Mouse (Mus musculus) lung, postnatal 25 days (tissue): ENCODE data around the gene Cox8a.

Experiments
- DNase-seq: peaks from one replicate; pipeline ENCODE4 v3.0.0; 2022; ENCODE audit warnings: low spot score

The Cox8a gene

GRCm38 (mm10) chr19:7222196-7222595 lies 4.8 kb upstream of the Cox8a start:
- DNase-seq: no peak

DNA sequence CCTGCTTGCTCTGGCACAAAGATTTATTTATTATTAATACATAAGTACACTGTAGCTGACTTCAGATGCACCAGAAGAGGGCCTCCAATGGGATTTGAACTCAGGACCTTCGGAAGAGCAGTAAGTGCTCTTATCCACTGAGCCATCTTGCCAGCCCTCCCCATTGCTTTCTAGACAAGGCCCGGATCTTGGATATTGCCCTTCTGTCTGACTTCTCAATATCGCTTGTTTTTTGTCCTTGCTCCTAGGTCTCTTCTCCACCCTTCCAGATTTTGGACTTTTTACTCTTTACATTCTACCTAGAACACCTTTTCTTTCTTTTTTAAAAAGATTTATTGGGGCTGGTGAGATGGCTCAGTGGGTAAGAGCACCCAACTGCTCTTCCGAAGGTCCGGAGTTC lies 1.3 kb upstream of the Cox8a start:
- no peak for DNase-seq

DNA sequence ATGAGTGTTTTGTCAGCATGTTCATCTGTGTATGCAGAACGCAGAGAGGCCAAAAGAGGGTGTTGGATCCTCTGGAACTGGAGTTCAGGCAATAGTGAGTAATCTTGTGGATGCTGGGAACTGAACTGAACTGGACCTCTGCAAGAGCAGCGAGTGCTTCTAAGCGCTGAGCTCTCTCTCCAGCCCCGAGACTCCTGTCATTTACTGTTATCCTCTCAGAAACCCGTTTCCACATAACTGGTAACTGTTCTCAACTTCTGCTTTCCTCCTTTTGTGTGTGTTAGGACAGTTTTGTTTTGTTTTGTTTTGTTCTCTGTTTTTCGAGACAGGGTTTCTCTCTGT lies 481 bp upstream of the Cox8a start:
- no peak for DNase-seq

DNA sequence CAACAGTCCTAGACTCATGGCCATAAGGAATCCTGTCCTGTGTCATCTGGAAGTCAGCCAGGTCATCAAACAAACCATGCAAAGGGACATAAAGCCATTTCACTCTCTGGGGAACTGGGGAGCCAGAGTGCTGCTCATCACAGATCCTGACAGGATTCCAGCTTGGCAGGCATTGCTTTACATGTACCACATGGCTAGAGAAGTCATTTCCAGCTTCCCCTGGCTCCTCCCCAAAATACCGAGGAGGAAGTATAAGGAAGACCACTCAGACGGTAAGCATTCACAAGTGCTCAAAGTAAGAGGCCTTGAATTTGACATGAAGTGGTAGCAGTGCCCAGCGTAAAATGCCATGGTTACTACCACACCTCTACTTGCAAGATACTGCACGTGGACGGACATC lies 2.9 kb downstream of the Cox8a start:
- peak; percentile 68 for DNase-seq

DNA sequence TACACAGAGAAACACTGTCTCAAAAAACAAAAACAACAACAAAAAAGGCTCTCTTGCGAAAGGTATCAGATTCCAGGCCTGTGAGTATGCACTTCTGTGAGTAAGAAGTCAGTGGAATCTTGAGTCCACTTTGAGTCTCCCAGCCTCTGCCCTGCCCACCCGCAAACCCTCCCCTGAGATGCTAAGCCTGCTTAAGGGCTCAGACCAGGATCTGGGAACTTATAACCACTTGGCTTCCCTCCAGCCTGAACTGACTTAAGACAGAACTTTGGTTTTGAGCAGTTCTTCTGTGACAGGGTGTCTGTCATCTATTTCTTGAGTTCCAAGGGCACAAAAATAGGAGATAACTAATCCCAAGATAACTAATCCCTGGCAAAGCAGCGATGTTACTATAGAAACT lies 4.4 kb downstream of the Cox8a start:
- DNase-seq: no peak

GRCm38 (mm10) chr19:7212216-7212615 lies 5.2 kb downstream of the Cox8a start:
- DNase-seq: no peak

DNA sequence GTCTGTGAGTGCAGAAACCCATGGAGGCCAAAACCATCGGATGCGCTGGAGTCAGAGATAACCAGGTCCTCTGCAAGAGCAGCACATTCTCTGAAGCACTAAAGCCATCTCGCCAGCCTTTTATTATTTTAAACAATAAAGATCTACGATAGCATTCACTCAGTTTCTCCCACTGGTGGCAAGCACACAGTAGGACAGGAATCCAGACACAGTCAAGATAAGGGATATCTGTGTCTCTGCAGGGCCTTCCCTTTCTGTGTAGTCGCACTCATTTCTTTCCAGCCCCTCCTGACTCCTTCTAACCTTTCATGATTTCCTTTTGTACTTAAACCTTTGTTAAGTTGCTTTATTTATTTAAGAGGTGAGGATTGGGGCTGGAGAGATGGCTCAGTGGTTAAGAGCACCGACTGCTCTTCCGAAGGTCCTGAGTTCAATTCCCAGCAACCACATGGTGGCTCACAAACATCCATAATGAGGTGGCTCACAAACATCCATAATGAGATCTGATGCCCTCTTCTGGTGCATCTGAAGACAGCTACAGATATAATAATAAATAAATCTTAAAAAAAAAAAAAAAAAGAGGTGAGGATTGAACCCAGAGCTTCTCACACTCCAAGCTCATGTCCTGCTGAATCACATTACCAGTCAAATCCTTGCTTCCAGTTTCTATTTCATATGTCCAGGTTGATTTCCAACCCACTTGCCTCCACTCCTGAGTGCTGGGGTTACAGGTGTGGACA lies 7.3 kb downstream of the Cox8a start:
- DNase-seq: no peak

DNA sequence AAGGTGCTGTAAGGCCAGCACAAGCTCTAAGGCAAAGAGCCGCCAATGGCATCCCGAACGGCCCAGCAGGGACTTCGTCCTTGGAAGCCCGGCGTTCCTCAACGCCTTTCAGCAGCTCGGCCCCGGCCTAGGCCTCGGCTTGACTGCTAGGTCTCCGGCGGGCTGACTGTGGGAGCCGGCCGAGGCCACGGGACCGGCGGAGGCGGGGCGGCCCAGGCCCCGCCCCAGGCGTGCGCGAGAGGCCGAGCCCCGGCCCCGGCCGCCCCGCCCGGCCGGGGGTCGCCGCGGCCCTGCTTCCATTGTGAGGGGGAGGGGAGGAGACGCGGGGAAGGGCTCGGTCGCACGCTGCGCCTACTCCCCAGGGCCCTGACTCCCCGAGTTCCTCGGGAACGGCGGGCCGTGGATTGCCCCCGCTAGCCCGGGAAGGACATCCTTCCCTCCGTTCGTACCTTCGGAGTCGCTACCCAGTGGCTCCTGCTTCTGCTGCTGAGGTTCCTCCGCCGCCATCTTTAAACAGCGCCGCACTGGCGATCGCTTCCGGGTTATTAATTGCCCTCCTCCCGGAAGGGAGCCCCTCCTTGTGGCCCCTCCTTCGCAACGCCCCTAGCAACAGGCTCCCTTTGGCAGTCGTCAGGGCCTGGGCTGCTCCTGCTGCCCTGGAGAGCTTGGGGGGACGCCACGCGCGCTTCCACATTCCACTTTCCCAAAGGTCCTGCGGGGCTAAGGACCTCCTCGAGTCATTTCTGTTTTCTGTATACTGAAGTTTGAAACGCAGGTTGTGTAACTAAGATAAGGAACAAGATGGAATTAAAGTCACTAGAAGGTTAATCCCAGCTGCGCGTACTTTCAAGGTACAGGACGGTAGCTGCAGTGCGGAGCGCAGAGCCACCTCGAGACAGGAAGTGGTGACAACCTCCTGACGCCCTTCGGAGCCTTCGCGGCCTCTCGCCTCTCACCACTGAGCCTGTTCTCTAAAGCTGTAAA lies 11.4 kb downstream of the Cox8a start, which contains the start of gene Otub1:
Gene Otub1, minus strand, starts transcription at position 564 of the 984 bp plus-strand sequence.
- peak; percentile 96 for DNase-seq

- no peak for DNase-seq
Observed at GRCm38 (mm10) chr19:7205326-7205725, 12.1 kb downstream of the Cox8a start.

DNA sequence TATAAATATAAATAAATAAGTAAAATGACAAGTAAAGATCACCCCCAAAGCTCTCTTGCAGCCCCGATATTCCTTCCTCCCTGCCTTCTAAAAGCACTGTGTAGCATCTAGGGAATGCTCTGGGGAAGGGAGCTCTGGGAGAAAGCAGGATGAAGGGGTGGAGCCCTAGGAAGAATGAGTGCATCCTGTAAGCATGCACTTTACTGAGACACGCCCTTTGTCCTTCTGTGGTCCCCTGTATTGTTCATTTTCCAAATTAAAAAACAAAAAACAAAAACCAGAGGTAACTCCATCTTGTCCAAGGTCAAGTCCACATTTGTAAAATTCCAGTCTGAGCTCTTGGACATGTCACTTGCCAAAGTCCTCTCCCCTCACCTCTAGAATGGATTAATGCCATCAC lies 12.5 kb downstream of the Cox8a start:
- no peak for DNase-seq

DNA sequence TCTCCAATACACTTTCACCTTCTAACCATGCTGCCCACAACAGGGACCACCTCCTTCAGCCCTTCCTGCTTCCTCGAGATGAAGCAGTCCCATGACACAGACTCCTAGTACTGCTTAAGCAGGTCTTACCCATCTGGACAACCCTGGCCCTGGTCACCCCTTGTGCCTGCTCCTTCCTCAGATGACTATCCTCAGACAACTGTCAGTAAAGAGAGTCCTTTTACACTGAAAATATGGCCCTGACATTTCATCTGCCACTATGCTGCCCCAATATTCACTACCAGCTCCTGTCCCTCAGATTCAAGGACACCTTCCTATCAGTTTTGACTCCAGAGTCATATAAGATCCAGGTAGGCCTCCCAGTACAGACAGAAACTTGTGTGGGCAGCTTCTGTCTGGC lies 17.0 kb downstream of the Cox8a start:
- no peak for DNase-seq

- no peak for DNase-seq
Observed at GRCm38 (mm10) chr19:7199089-7199488, 18.3 kb downstream of the Cox8a start.

DNA sequence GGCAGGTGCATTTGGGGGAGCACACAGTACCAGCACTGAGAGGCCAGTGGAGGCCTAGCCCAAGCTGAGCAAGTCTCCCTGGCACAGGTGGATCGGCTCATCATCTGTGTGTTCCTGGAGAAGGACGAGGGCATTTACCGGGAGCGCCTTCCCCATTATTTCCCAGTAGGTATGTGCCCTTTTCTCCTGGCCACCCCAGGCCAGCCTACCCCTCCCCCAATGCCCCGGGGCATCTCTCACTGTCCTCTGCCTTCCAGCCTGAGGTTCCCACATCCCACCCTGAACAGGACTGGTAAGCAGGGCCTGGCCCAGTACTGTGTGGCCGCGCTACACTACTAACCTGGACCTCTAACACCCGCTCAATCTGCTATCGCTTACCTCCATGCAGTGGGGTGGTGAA lies 20.0 kb downstream of the Cox8a start:
- DNase-seq: no peak

- peak; percentile 10 for DNase-seq
Observed at GRCm38 (mm10) chr19:7196741-7197270, 20.6 kb downstream of the Cox8a start.

DNA sequence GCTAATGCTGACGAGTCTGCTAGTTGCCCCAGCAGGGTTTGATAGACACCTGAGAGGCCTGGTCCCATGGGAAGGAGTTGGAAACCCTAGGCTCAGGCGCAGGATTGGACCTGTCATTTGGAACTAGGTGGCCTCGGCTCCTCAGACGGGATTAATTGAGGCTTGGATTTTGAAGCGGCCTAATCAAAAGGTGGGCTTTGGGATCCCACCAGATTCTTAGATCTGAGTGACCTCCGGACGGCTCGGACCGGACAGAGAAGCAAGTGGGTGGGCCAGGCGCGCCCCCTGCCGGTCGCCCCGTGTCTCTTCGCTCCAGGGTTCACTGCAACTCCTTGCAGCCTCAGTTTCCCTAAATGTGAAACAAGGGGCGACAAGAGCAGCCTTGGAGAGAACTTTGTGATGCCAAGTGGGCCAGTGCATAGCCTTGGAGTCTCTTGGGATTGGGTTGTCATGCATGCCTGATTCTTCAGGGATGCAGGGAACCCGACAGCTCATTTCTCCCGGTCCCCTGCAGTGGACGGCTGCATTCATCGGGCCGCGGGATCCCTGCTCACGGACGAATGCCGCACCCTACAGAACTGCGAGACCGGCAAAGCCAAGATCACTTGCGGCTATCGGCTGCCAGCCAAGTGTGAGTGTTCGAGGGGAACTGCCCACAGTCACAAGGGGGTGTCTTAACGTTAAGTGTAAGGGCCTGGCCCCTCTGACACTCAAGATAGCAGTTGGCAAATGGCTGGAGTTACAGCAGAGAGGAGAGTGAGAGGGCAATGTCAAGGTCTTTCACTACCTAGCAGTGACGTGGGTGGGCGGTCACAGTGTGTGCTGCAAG lies 21.3 kb downstream of the Cox8a start:
- DNase-seq: peak; percentile 56

DNA sequence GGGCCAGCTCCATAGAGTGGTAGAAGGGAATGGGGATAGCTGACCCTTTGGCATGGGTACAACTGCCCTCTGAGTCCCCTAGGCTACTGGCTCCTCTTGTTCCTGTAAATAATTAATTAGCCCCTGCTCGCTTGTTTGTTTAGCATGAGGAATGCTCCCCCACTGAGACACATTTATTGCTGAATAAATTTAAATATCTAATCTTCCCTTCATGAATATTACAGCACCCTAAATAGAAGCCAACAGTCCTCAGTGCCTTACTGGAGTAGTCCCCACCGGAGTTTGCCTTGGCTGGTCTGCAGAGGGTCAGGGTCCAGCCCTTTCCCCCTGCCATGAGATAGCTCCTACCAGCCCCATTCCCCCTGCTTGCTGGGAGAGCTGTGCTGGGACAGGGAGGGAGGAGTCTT lies 24.9 kb downstream of the Cox8a start:
- DNase-seq: no peak

DNA sequence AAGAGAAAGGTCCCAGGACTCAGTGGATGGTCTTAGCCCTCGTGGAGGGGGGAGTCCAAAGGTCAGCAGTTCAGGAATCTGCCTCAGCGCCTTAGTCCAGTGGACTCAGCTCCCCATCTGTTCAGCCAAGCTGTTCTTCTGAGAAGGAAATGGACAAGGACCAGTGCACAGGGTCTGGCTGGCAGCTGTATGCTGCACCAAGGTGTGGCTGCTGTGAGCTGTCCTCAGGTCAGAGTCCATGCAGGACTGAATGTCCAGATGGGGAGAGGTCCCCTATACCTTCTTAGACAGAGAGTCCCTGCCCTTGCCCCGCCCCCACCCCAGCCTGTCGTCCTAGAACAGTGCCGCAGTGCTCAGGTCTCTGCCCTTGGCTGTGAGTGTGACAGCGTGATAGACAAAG lies 25.8 kb downstream of the Cox8a start:
- no peak for DNase-seq

DNA sequence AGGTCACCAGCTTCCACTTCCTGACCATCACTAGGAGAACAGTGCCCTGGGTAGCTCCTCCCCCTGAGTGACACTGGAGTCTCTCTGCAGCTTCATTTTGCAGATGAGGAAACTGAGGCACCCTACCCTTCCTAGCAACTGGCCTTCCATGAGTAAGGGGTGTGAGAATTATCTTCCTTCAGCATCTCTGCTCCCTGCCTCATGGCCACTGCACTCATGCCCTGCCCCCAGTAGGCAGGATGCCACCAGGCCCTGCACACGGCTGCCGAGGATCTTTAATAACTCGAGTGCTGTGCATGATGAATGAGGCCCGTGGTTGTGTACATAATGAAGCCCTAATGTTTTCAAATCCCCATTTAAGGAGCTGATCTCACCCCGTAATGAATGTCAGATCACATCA lies 26.4 kb downstream of the Cox8a start:
- DNase-seq: no peak

- DNase-seq: no peak
Observed at GRCm38 (mm10) chr19:7189026-7189425, 28.4 kb downstream of the Cox8a start.

GRCm38 (mm10) chr19:7187157-7187556 lies 30.3 kb downstream of the Cox8a start:
- no peak for DNase-seq

DNA sequence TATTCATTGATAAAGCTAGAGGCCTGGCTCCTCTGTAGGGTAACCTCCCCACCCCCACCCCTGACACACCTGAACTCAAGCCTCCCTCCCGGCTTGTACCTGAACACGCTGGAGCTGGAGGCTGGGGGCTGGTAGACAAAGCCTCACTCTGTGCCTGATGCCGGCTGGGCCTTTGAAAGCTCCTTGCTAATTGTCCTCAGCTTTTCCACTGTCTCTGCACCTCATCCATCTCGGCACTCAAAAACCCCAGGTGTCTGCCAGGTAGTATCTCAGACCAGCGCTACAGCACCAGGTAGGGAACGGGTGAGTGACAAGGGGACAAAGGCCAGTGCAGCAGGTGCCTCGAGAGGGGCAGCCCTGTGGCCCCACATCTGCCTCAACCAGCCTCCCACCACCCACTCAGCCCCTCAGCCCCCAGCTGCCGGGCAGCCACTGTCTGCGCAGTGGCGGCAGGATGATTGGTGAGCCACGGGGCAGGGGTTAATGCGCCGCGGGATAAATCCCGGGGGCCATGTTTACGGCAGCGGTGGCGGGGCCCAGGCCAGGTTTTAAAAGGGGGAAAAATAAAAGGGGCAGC lies 31.6 kb downstream of the Cox8a start:
- no peak for DNase-seq

GRCm38 (mm10) chr19:7185059-7185458 lies 32.4 kb downstream of the Cox8a start:
- no peak for DNase-seq
